Mouse (Mus musculus) hindbrain, postnatal 0 days (tissue): Measurements from ENCODE around the gene Gdf9. TPM values are rescaled to one million over a fixed set of nuclear protein-coding genes. Genes with fewer than 3 reads are reported as not detected.

Experiments used
- ATAC-seq: fragments of 200-750 bp; cut with Nextera tagmentation; 2 replicates; pipeline ENCODE4 v1.8.0; 2017; ENCODE audit warnings: mild to moderate bottlenecking, moderate TSS enrichment, moderate library complexity
- DNase-seq: peaks from one replicate; pipeline ENCODE4 v3.0.0-alpha.2; 2015; ENCODE audit warnings: low spot score
- H3K27ac ChIP-seq: fragments of 300-500 bp; sonication (generic); 2 replicates; pipeline ENCODE4 v1.5.1; 2014; ENCODE audit warnings: mild to moderate bottlenecking
- H3K27me3 ChIP-seq: fragments of 300-500 bp; sonication (generic); 2 replicates; pipeline ENCODE4 v1.6.1; 2014; ENCODE audit warnings: low read length, mixed read lengths; ENCODE audit not compliant: insufficient read depth
- H3K36me3 ChIP-seq: fragments of 300-500 bp; sonication (generic); 2 replicates; pipeline ENCODE4 v1.6.1; 2014; ENCODE audit warnings: low read length, mixed read lengths; ENCODE audit not compliant: insufficient read depth
- H3K4me1 ChIP-seq: fragments of 300-500 bp; sonication (generic); 2 replicates; pipeline ENCODE4 v1.6.1; 2014; ENCODE audit warnings: antibody characterized with exemption, low read length, mixed read lengths; ENCODE audit not compliant: insufficient read depth
- H3K4me2 ChIP-seq: fragments of 300-500 bp; sonication (generic); 2 replicates; pipeline ENCODE4 v1.6.1; 2014; ENCODE audit warnings: low read depth, mild to moderate bottlenecking, low read length, moderate library complexity, mixed read lengths
- H3K4me3 ChIP-seq: fragments of 300-500 bp; sonication (generic); 2 replicates; pipeline ENCODE4 v1.5.1; 2014; ENCODE audit warnings: low read length
- H3K9ac ChIP-seq: fragments of 300-500 bp; sonication (generic); replicated peaks from 2 replicates; pipeline ENCODE4 v1.6.1; 2014; ENCODE audit warnings: mild to moderate bottlenecking, low read length, moderate library complexity, mixed read lengths
- H3K9me3 ChIP-seq: fragments of 300-500 bp; sonication (generic); 2 replicates; pipeline ENCODE4 v1.6.1; 2016; ENCODE audit warnings: low read length, mixed read lengths
- CTCF ChIP-seq: IDR thresholded peaks from 2 replicates; pipeline ENCODE4 v1.5.1; 2016; ENCODE audit warnings: antibody characterized with exemption, control low read depth, low read depth
- WGBS: fragments of 180-500 bp; shearing (Covaris S2); extraction: QIAGEN DNeasy Blood & Tissue Kit; methylation state at CpG from one replicate; pipeline ENCODE4 v1.1.7; 2014; 5-methylcytosine and 5-hydroxymethylcytosine counted together
- polyA plus RNA-seq: library from polyadenylated mRNA; unstranded; fragments of >200 nt; fragmentation: Nextera tagmentation; extraction: Ambion mirVana; gene quantifications from 2 replicates; pipeline ENCODE4 v1.2.1, GENCODE M21; 2015
- total RNA-seq: library from RNA; depleted of rRNA; stranded (reverse); fragments of >200 nt; gene quantifications from 2 replicates; pipeline ENCODE4 v1.2.3, GENCODE M21; 2014

The Gdf9 gene
- total and polyA plus RNA-seq, 2 experiments from 2014 or later, result 1.5 to 2.1 TPM

- H3K9me3 ChIP-seq, result no peaks in the 10 kb centered on the region
- H3K4me1 ChIP-seq, result peaks cover 11% of the 10 kb centered on the region
- no peak overlapping the region for H3K4me3 ChIP-seq
- H3K4me2 ChIP-seq, result no peak overlapping the region
- no peak overlapping the region for H3K27ac ChIP-seq
- peak overlapping the region; percentile 83; the same call in 1 of the 2 replicates for H3K9ac ChIP-seq
- no peaks in the 10 kb centered on the region for H3K27me3 ChIP-seq
- TF ChIP-seq CTCF, result no peak
- ATAC-seq (no peak), DNase-seq (no peak)
- peaks cover 16% of the 10 kb centered on the region; the same call in 1 of the 2 replicates for H3K36me3 ChIP-seq
These were observed 1.6 kb upstream of the Gdf9 start for GRCm38 (mm10) chr11:53429182-53429581.

GRCm38 (mm10) chr11:53430300-53430669, 538 bp upstream of the Gdf9 start:
- Histone ChIP-seq H3K4me3 (peak overlapping the region; percentile 94), H3K27me3 (no peaks in the 10 kb centered on the region), H3K9ac (peak overlapping the region; percentile 83), H3K36me3 (peaks cover 16% of the 10 kb centered on the region; the same call in 1 of the 2 replicates), H3K4me2 (peak overlapping the region; percentile 83), H3K27ac (peak overlapping the region; percentile 88), H3K9me3 (no peaks in the 10 kb centered on the region), H3K4me1 (peaks cover 11% of the 10 kb centered on the region)
- WGBS, result under 1% methylated on average over 34 of the region's 34 CpGs
- ATAC-seq (peak; percentile 67), DNase-seq (no peak)
- TF ChIP-seq CTCF, result no peak

GRCm38 (mm10) chr11:53431347-53432056, 679 bp downstream of the Gdf9 start:
- 14% methylated on average over 9 of the region's 9 CpGs for WGBS
- Histone ChIP-seq H3K4me2 (peak overlapping the region; percentile 83), H3K27me3 (no peaks in the 10 kb centered on the region), H3K9me3 (no peaks in the 10 kb centered on the region), H3K27ac (peak overlapping the region; percentile 88), H3K9ac (peak overlapping the region; percentile 44), H3K4me1 (peaks cover 11% of the 10 kb centered on the region), H3K4me3 (peak overlapping the region; percentile 94), H3K36me3 (peaks cover 16% of the 10 kb centered on the region; the same call in 1 of the 2 replicates)
- no peak for DNase-seq
- peak; percentile 36 for ATAC-seq
- no peak for TF ChIP-seq CTCF

GRCm38 (mm10) chr11:53433057-53433456, 2.2 kb downstream of the Gdf9 start:
- ATAC-seq (no peak), DNase-seq (no peak)
- peaks cover 11% of the 10 kb centered on the region for H3K4me1 ChIP-seq
- no peak overlapping the region for H3K27ac ChIP-seq
- 59% methylated on average over 6 of the region's 6 CpGs for WGBS
- no peak for TF ChIP-seq CTCF
- H3K9me3 ChIP-seq, result no peaks in the 10 kb centered on the region
- no peak overlapping the region for H3K4me2 ChIP-seq
- no peak overlapping the region for H3K9ac ChIP-seq
- peaks cover 8% of the 10 kb centered on the region; the same call in 1 of the 2 replicates for H3K36me3 ChIP-seq
- H3K27me3 ChIP-seq, result no peaks in the 10 kb centered on the region
- H3K4me3 ChIP-seq, result no peak overlapping the region

GRCm38 (mm10) chr11:53435504-53435903, 4.7 kb downstream of the Gdf9 start:
- 81% methylated on average over 8 of the region's 8 CpGs for WGBS
- Histone ChIP-seq H3K9me3 (no peaks in the 10 kb centered on the region), H3K4me1 (0 out of 2 replicates have a peak, but pooled peaks cover 4% of the 10 kb centered on the region), H3K9ac (no peak overlapping the region), H3K27ac (no peak overlapping the region), H3K4me2 (no peak overlapping the region), H3K4me3 (no peak overlapping the region), H3K36me3 (no peaks in the 10 kb centered on the region), H3K27me3 (no peaks in the 10 kb centered on the region)
- TF ChIP-seq CTCF, result no peak
- no peak for DNase-seq
- ATAC-seq, result no peak

- no peak for ATAC-seq
- Histone ChIP-seq H3K9ac (no peak overlapping the region), H3K36me3 (no peaks in the 10 kb centered on the region), H3K27ac (no peak overlapping the region), H3K27me3 (no peaks in the 10 kb centered on the region), H3K4me3 (no peak overlapping the region), H3K4me1 (0 out of 2 replicates have a peak, but pooled peaks cover 3% of the 10 kb centered on the region), H3K4me2 (no peak overlapping the region), H3K9me3 (no peaks in the 10 kb centered on the region)
- WGBS, result 91% methylated on average over 6 of the region's 6 CpGs
- no peak for DNase-seq
- TF ChIP-seq CTCF, result no peak
These were observed 5.5 kb downstream of the Gdf9 start for GRCm38 (mm10) chr11:53436338-53436737.

- 61% methylated on average over 12 of the region's 12 CpGs for WGBS
- Histone ChIP-seq H3K27me3 (no peaks in the 10 kb centered on the region), H3K27ac (no peak overlapping the region), H3K9me3 (no peaks in the 10 kb centered on the region), H3K4me1 (no peaks in the 10 kb centered on the region), H3K4me2 (no peak overlapping the region), H3K9ac (no peak overlapping the region), H3K4me3 (no peak overlapping the region), H3K36me3 (no peaks in the 10 kb centered on the region)
- DNase-seq, result no peak
- no peak for TF ChIP-seq CTCF
- ATAC-seq, result no peak
These were observed 11.1 kb downstream of the Gdf9 start for GRCm38 (mm10) chr11:53441921-53442320.
